Mouse (Mus musculus): ENCODE measurements at regions not wholly inside any gene's neighbourhood (a gene's known extent, or its start where the extent isn't known, plus 50 kb on each side); places are given as distances from the start of the nearest gene placed in this dataset.

DNA sequence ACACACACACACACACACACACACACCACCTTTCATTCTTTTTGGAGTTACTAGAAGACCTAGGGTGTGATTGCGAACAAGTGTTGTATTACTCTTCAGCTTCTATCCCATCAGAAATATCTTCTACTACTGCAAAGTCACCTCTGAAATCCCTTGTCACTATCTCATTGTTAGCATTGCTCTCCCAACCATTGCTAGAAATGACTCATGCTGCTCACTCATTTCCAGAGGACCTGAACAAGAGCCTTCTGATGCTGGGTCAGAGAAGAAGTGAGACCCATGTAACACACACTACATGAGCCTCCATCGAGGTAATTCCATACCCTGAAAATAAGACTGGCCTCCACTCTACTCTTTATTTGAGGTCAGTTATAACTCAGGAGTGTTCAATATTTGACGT lies 191.1 kb downstream of the Nuak1 start:
- TF ChIP-seq CTCF (IDR thresholded peaks at IDR 0.05; ENCODE audit: low read depth, low read length) (no peak), POLR2A (IDR thresholded peaks at IDR 0.05; ENCODE audit: extremely low read depth, insufficient read depth, low read length) (no peak)
